Mouse (Mus musculus): ENCODE measurements around the gene Nudt3. TPM values are rescaled to one million over a fixed set of nuclear protein-coding genes. Genes with fewer than 3 reads are reported as not detected.

The Nudt3 gene
- polyA plus RNA-seq, 1 experiment from 2014 or later, result 117 TPM

GRCm38 (mm10) chr17:27573772-27574320, 49.4 kb downstream of the Nudt3 start:
- no peak overlapping the region for H3K4me2 ChIP-seq (ENCODE audit: low read length)
- no peaks in the 10 kb centered on the region for H3K27me3 ChIP-seq (ENCODE audit: control insufficient read depth, insufficient read depth, low read length)
- DNase-seq, result no peak
- no peak overlapping the region for H3K9ac ChIP-seq (replicated peaks; ENCODE audit: low read length)
- 91% methylated on average over 10 of the region's 10 CpGs for WGBS
- H3K4me1 ChIP-seq (ENCODE audit: control insufficient read depth, insufficient read depth, low read length), result no peaks in the 10 kb centered on the region
- H3K4me3 ChIP-seq (replicated peaks; ENCODE audit: low read depth, low read length), result no peak overlapping the region
- no peak for ATAC-seq (ENCODE audit: low FRiP score, low TSS enrichment)
- H3K9me3 ChIP-seq (ENCODE audit: control insufficient read depth, low read length), result no peaks in the 10 kb centered on the region
- peaks cover 38% of the 10 kb centered on the region for H3K36me3 ChIP-seq (ENCODE audit: control insufficient read depth, insufficient read depth, low read length)
- H3K27ac ChIP-seq (replicated peaks; ENCODE audit: low read depth, low read length), result no peak overlapping the region

GRCm38 (mm10) chr17:27571315-27571714, 52.0 kb downstream of the Nudt3 start:
- H3K4me1 ChIP-seq (ENCODE audit: control insufficient read depth, insufficient read depth, low read length), result no peaks in the 10 kb centered on the region
- H3K9me3 ChIP-seq (ENCODE audit: control insufficient read depth, low read length), result no peaks in the 10 kb centered on the region
- no peak overlapping the region for H3K4me3 ChIP-seq (replicated peaks; ENCODE audit: low read depth, low read length)
- 78% methylated on average over 8 of the region's 8 CpGs for WGBS
- ATAC-seq (ENCODE audit: low FRiP score, low TSS enrichment), result no peak
- no peak for DNase-seq
- no peak overlapping the region for H3K4me2 ChIP-seq (ENCODE audit: low read length)
- no peaks in the 10 kb centered on the region for H3K27me3 ChIP-seq (ENCODE audit: control insufficient read depth, insufficient read depth, low read length)
- H3K27ac ChIP-seq (replicated peaks; ENCODE audit: low read depth, low read length), result no peak overlapping the region
- H3K9ac ChIP-seq (replicated peaks; ENCODE audit: low read length), result no peak overlapping the region
- peaks cover 23% of the 10 kb centered on the region for H3K36me3 ChIP-seq (ENCODE audit: control insufficient read depth, insufficient read depth, low read length)

GRCm38 (mm10) chr17:27568228-27568627, 55.1 kb downstream of the Nudt3 start:
- no peak overlapping the region for H3K4me3 ChIP-seq (replicated peaks; ENCODE audit: low read depth, low read length)
- H3K36me3 ChIP-seq (ENCODE audit: control insufficient read depth, insufficient read depth, low read length), result 0 out of 2 replicates have a peak, but pooled peaks cover 10% of the 10 kb centered on the region
- peaks cover 8% of the 10 kb centered on the region for H3K4me1 ChIP-seq (ENCODE audit: control insufficient read depth, insufficient read depth, low read length)
- no peaks in the 10 kb centered on the region for H3K27me3 ChIP-seq (ENCODE audit: control insufficient read depth, insufficient read depth, low read length)
- no peaks in the 10 kb centered on the region for H3K9me3 ChIP-seq (ENCODE audit: control insufficient read depth, low read length)
- WGBS, result 93% methylated on average over 5 of the region's 5 CpGs
- H3K4me2 ChIP-seq (ENCODE audit: low read length), result no peak overlapping the region
- DNase-seq, result no peak
- no peak overlapping the region for H3K27ac ChIP-seq (replicated peaks; ENCODE audit: low read depth, low read length)
- H3K9ac ChIP-seq (replicated peaks; ENCODE audit: low read length), result no peak overlapping the region
- ATAC-seq (ENCODE audit: low FRiP score, low TSS enrichment), result no peak

GRCm38 (mm10) chr17:27565942-27566267, 57.4 kb downstream of the Nudt3 start:
- Histone ChIP-seq H3K27me3 (ENCODE audit: control insufficient read depth, insufficient read depth, low read length) (no peaks in the 10 kb centered on the region), H3K4me2 (ENCODE audit: low read length) (peak overlapping the region; percentile 94), H3K36me3 (ENCODE audit: control insufficient read depth, insufficient read depth, low read length) (0 out of 2 replicates have a peak, but pooled peaks cover 15% of the 10 kb centered on the region), H3K4me3 (replicated peaks; ENCODE audit: low read depth, low read length) (peak overlapping the region; percentile 60), H3K27ac (replicated peaks; ENCODE audit: low read depth, low read length) (peak overlapping the region; percentile 64), H3K9me3 (ENCODE audit: control insufficient read depth, low read length) (no peaks in the 10 kb centered on the region), H3K9ac (replicated peaks; ENCODE audit: low read length) (peak overlapping the region; percentile 75), H3K4me1 (ENCODE audit: control insufficient read depth, insufficient read depth, low read length) (peaks cover 8% of the 10 kb centered on the region)
- under 1% methylated on average over 13 of the region's 13 CpGs for WGBS
- DNase-seq (no peak), ATAC-seq (ENCODE audit: low FRiP score, low TSS enrichment) (peak; percentile 41)

GRCm38 (mm10) chr17:27565163-27565941, 57.9 kb downstream of the Nudt3 start, which contains the start of gene AI413582:
Gene AI413582 (minus strand): TSS chr17:27565756.
- H3K4me1 ChIP-seq (ENCODE audit: control insufficient read depth, insufficient read depth, low read length), result peaks cover 8% of the 10 kb centered on the region
- H3K9me3 ChIP-seq (ENCODE audit: control insufficient read depth, low read length), result no peaks in the 10 kb centered on the region
- DNase-seq (peak; percentile 96), ATAC-seq (ENCODE audit: low FRiP score, low TSS enrichment) (peak; percentile 92)
- no peaks in the 10 kb centered on the region for H3K27me3 ChIP-seq (ENCODE audit: control insufficient read depth, insufficient read depth, low read length)
- 0 out of 2 replicates have a peak, but pooled peaks cover 15% of the 10 kb centered on the region for H3K36me3 ChIP-seq (ENCODE audit: control insufficient read depth, insufficient read depth, low read length)
- H3K4me3 ChIP-seq (replicated peaks; ENCODE audit: low read depth, low read length), result peak within 1 kb of the TSS; percentile 60
- peak within 1 kb of the TSS; percentile 66 for H3K27ac ChIP-seq (replicated peaks; ENCODE audit: low read depth, low read length)
- peak within 1 kb of the TSS; percentile 75 for H3K9ac ChIP-seq (replicated peaks; ENCODE audit: low read length)
- WGBS, result 1% methylated on average over 58 of the region's 58 CpGs
- H3K4me2 ChIP-seq (ENCODE audit: low read length), result peak within 1 kb of the TSS; percentile 94

- Histone ChIP-seq H3K4me1 (ENCODE audit: control insufficient read depth, insufficient read depth, low read length) (peaks cover 8% of the 10 kb centered on the region), H3K9me3 (ENCODE audit: control insufficient read depth, low read length) (no peaks in the 10 kb centered on the region), H3K27ac (replicated peaks; ENCODE audit: low read depth, low read length) (no peak overlapping the region; the same call in 1 of the 2 replicates), H3K4me2 (ENCODE audit: low read length) (peak overlapping the region; percentile 94), H3K9ac (replicated peaks; ENCODE audit: low read length) (peak overlapping the region; percentile 75), H3K4me3 (replicated peaks; ENCODE audit: low read depth, low read length) (peak overlapping the region; percentile 60), H3K36me3 (ENCODE audit: control insufficient read depth, insufficient read depth, low read length) (0 out of 2 replicates have a peak, but pooled peaks cover 14% of the 10 kb centered on the region), H3K27me3 (ENCODE audit: control insufficient read depth, insufficient read depth, low read length) (no peaks in the 10 kb centered on the region)
- WGBS, result 12% methylated on average over 20 of the region's 20 CpGs
- DNase-seq (no peak), ATAC-seq (ENCODE audit: low FRiP score, low TSS enrichment) (no peak)
These were observed 58.7 kb downstream of the Nudt3 start for GRCm38 (mm10) chr17:27564391-27565162.

- DNase-seq (no peak), ATAC-seq (ENCODE audit: low FRiP score, low TSS enrichment) (no peak)
- Histone ChIP-seq H3K27ac (replicated peaks; ENCODE audit: low read depth, low read length) (no peak overlapping the region), H3K27me3 (ENCODE audit: control insufficient read depth, insufficient read depth, low read length) (no peaks in the 10 kb centered on the region), H3K9me3 (ENCODE audit: control insufficient read depth, low read length) (no peaks in the 10 kb centered on the region), H3K4me3 (replicated peaks; ENCODE audit: low read depth, low read length) (no peak overlapping the region), H3K9ac (replicated peaks; ENCODE audit: low read length) (no peak overlapping the region), H3K4me1 (ENCODE audit: control insufficient read depth, insufficient read depth, low read length) (peaks cover 13% of the 10 kb centered on the region), H3K4me2 (ENCODE audit: low read length) (0 out of 2 replicates have a peak overlapping the region, but pooled peaks have one; percentile 94), H3K36me3 (ENCODE audit: control insufficient read depth, insufficient read depth, low read length) (0 out of 2 replicates have a peak, but pooled peaks cover 8% of the 10 kb centered on the region)
- 53% methylated on average over 7 of the region's 7 CpGs for WGBS
These were observed 59.5 kb downstream of the Nudt3 start for GRCm38 (mm10) chr17:27563771-27564244.

GRCm38 (mm10) chr17:27561809-27562526, 61.3 kb downstream of the Nudt3 start:
- WGBS, result 52% methylated on average over 9 of the region's 11 CpGs
- Histone ChIP-seq H3K27ac (replicated peaks; ENCODE audit: low read depth, low read length) (no peak overlapping the region), H3K9me3 (ENCODE audit: control insufficient read depth, low read length) (no peaks in the 10 kb centered on the region), H3K4me3 (replicated peaks; ENCODE audit: low read depth, low read length) (no peak overlapping the region), H3K4me1 (ENCODE audit: control insufficient read depth, insufficient read depth, low read length) (peaks cover 26% of the 10 kb centered on the region), H3K27me3 (ENCODE audit: control insufficient read depth, insufficient read depth, low read length) (no peaks in the 10 kb centered on the region), H3K36me3 (ENCODE audit: control insufficient read depth, insufficient read depth, low read length) (0 out of 2 replicates have a peak, but pooled peaks cover 8% of the 10 kb centered on the region), H3K4me2 (ENCODE audit: low read length) (no peak overlapping the region), H3K9ac (replicated peaks; ENCODE audit: low read length) (no peak overlapping the region)
- no peak for ATAC-seq (ENCODE audit: low FRiP score, low TSS enrichment)
- DNase-seq, result peak; percentile 41

Measured in midbrain, embryonic 14.5 days (tissue).